In genomic region chr9:120576662-120577013, GRCm38 (mm10) we compare ENCODE assay signal across 8 mouse cellular contexts. TPM values are rescaled to one million over a fixed set of nuclear protein-coding genes. Genes with fewer than 3 reads are reported as not detected.
A peak's percentile ranks its signal among the peaks of the same experiment; 100 is the strongest.
DNase-seq lines count a peak whose midpoint lies in the region; ATAC-seq and TF ChIP-seq lines count a peak whose summit lies in the region.

No protein-coding gene starts in this region.

- no peak for TF ChIP-seq CTCF in cerebellum, adult 2 months (IDR thresholded peaks at IDR 0.05; ENCODE audit: borderline replicate concordance, insufficient read depth, low read depth, low read length)
- no peak for TF ChIP-seq CTCF in testis, adult 2 months (IDR thresholded peaks at IDR 0.05; ENCODE audit: control insufficient read depth, insufficient read depth, insufficient replicate concordance, low read depth, low read length)

- H3K4me1 ChIP-seq in cerebellum, adult 2 months (ENCODE audit: control insufficient read depth, insufficient read depth, low read length), result peaks cover 2% of the 10 kb centered on the region; the same call in 1 of the 2 replicates
- peaks cover 14% of the 10 kb centered on the region for H3K4me1 ChIP-seq in testis, adult 2 months (ENCODE audit: control insufficient read depth, insufficient read depth, low read length)
- H3K4me1 ChIP-seq in liver, embryonic 16.5 days (ENCODE audit: control insufficient read depth, low read depth, low read length), result peaks cover 32% of the 10 kb centered on the region

- TF ChIP-seq POLR2A in cerebellum, adult 2 months (IDR thresholded peaks at IDR 0.05; ENCODE audit: borderline replicate concordance, insufficient read depth, low read length), result no peak
- TF ChIP-seq POLR2A in testis, adult 2 months (IDR thresholded peaks at IDR 0.05; ENCODE audit: control insufficient read depth, low read depth, low read length), result no peak

- DNase-seq in cerebellum, adult 2 months, result no peak
- no peak for DNase-seq in cerebellum, adult 8-10 months
- DNase-seq in testis, postnatal 10 days (ENCODE audit: low spot score), result no peak
- no peak for DNase-seq in thymus, postnatal 4 days
- DNase-seq in adrenal gland, postnatal 4 days (ENCODE audit: low spot score in 2 of 2), result no peak
- no peak for DNase-seq in frontal cortex, postnatal 25 days (ENCODE audit: low spot score in 2 of 2)

- H3K9me3 ChIP-seq in liver, embryonic 16.5 days (replicated peaks; ENCODE audit: control insufficient read depth, low read length), result no peaks in the 10 kb centered on the region

- H3K27ac ChIP-seq in cerebellum, adult 2 months (ENCODE audit: insufficient read depth, low read length), result no peak overlapping the region
- H3K27ac ChIP-seq in testis, adult 2 months (ENCODE audit: control insufficient read depth, insufficient read depth, low read depth, low read length), result peak overlapping the region; percentile 63
- H3K27ac ChIP-seq in liver, embryonic 16.5 days (ENCODE audit: low read length), result peak overlapping the region; percentile 18

- no peaks in the 10 kb centered on the region for H3K27me3 ChIP-seq in cerebellum, adult 2 months (ENCODE audit: control insufficient read depth, insufficient read depth, low read length)
- H3K27me3 ChIP-seq in testis, adult 2 months (ENCODE audit: control insufficient read depth, insufficient read depth, low read length), result no peaks in the 10 kb centered on the region
- H3K27me3 ChIP-seq in liver, embryonic 16.5 days (ENCODE audit: control insufficient read depth, insufficient read depth, low read depth, low read length), result no peaks in the 10 kb centered on the region

- H3K9ac ChIP-seq in liver, embryonic 16.5 days (ENCODE audit: low read depth, low read length), result peak overlapping the region; percentile 27; the same call in 1 of the 2 replicates

- no peak for ATAC-seq in liver, embryonic 16.5 days (ENCODE audit: low read depth)

- peak overlapping the region; percentile 78 for H3K4me3 ChIP-seq in cerebellum, adult 2 months (replicated peaks; ENCODE audit: insufficient read depth, low read depth, low read length)
- H3K4me3 ChIP-seq in testis, adult 2 months (ENCODE audit: control insufficient read depth, low read depth, low read length), result peak overlapping the region; percentile 98
- peak overlapping the region; percentile 78 for H3K4me3 ChIP-seq in liver, embryonic 16.5 days (ENCODE audit: low read depth, low read length)

- H3K36me3 ChIP-seq in testis, adult 2 months (ENCODE audit: control insufficient read depth, insufficient read depth, low read length), result no peaks in the 10 kb centered on the region; the same call in 1 of the 2 replicates
- H3K36me3 ChIP-seq in liver, embryonic 16.5 days (ENCODE audit: control insufficient read depth, insufficient read depth), result peaks cover 30% of the 10 kb centered on the region

- 1% methylated on average over 4 of the region's 4 CpGs for WGBS in cerebellum, adult 2 months
- 5% methylated on average over 4 of the region's 4 CpGs for WGBS in liver, embryonic 16.5 days (ENCODE audit: insufficient replicate concordance)

- peak overlapping the region; percentile 89 for H3K4me2 ChIP-seq in liver, embryonic 16.5 days (ENCODE audit: low read depth, low read length)

RNA-seq across cellular contexts. Expression of gene Rpl14, which starts 5.4 kb away (rescaled TPM):
- polyA plus RNA-seq in cerebellum, adult 2 months (2012; rRNA removed), result 327 and 353 TPM in 2 replicates
- 118 and 126 TPM in 2 replicates for polyA plus RNA-seq in testis, adult 2 months (2012; rRNA removed)
- polyA plus RNA-seq in liver, embryonic 16.5 days (2015; fragmentation: Nextera tagmentation; extraction: Ambion mirVana), result 335 and 378 TPM in 2 replicates
- 100 to 1,000 TPM; 667 to 692 TPM for total RNA-seq in adrenal gland, postnatal 4 days (2021)

RNA-seq across cellular contexts. Expression of gene Entpd3, which starts 37.0 kb away (rescaled TPM):
- polyA plus RNA-seq in cerebellum, adult 2 months (2012; rRNA removed), result 10.9 and 13.9 TPM in 2 replicates
- polyA plus RNA-seq in testis, adult 2 months (2012; rRNA removed), result 0.06 and 0.19 TPM in 2 replicates
- polyA plus RNA-seq in liver, embryonic 16.5 days (2015; fragmentation: Nextera tagmentation; extraction: Ambion mirVana), result 0.05 TPM in 1 of 2 replicates, not detected in the other
- total RNA-seq in adrenal gland, postnatal 4 days (2021), result 1 to 10 TPM in 1 of 2 experiments, under 1 TPM in 1; 0.68 to 2.2 TPM
